Mouse (Mus musculus) limb, embryonic 11.5 days (tissue): Measurements from ENCODE around the gene Pde6c. TPM values are rescaled to one million over a fixed set of nuclear protein-coding genes. Genes with fewer than 3 reads are reported as not detected.
A peak's percentile ranks its signal among the peaks of the same experiment; 100 is the strongest.

Source experiments
- ATAC-seq: fragments of 200-750 bp; cut with Nextera tagmentation; 2 replicates; pipeline ENCODE4 v1.8.0; 2017; ENCODE audit warnings: low read depth; ENCODE audit not compliant: insufficient number of reproducible peaks, low FRiP score, low TSS enrichment
- DNase-seq: peaks from one replicate; pipeline ENCODE4 v3.0.0-alpha.2; 2015; ENCODE audit warnings: low spot score
- H3K27ac ChIP-seq: fragments of 300-500 bp; sonication (generic); replicated peaks from 2 replicates; pipeline ENCODE4 v1.5.1; 2014; ENCODE audit warnings: low read depth, mild to moderate bottlenecking, low read length
- H3K27me3 ChIP-seq: fragments of 300-500 bp; sonication (generic); 2 replicates; pipeline ENCODE4 v1.6.1; 2014; ENCODE audit warnings: mild to moderate bottlenecking, low read length, mixed read lengths; ENCODE audit not compliant: control insufficient read depth, insufficient read depth
- H3K36me3 ChIP-seq: fragments of 300-500 bp; sonication (generic); 2 replicates; pipeline ENCODE4 v1.6.1; 2014; ENCODE audit warnings: mild to moderate bottlenecking, low read length, moderate library complexity, mixed read lengths; ENCODE audit not compliant: control insufficient read depth, insufficient read depth
- H3K4me1 ChIP-seq: fragments of 300-500 bp; sonication (generic); 2 replicates; pipeline ENCODE4 v1.6.1; 2014; ENCODE audit warnings: low read length, mixed read lengths; ENCODE audit not compliant: control insufficient read depth, insufficient read depth
- H3K4me2 ChIP-seq: fragments of 300-500 bp; sonication (generic); 2 replicates; pipeline ENCODE4 v1.6.1; 2014; ENCODE audit warnings: low read depth, mild to moderate bottlenecking, moderate library complexity; ENCODE audit not compliant: severe bottlenecking
- H3K4me3 ChIP-seq: fragments of 300-500 bp; sonication (generic); 2 replicates; pipeline ENCODE4 v1.5.1; 2014; ENCODE audit warnings: low read depth, low read length
- H3K9ac ChIP-seq: fragments of 300-500 bp; sonication (generic); 2 replicates; pipeline ENCODE4 v1.6.1; 2014; ENCODE audit warnings: mild to moderate bottlenecking, low read length
- H3K9me3 ChIP-seq: fragments of 300-500 bp; sonication (generic); 2 replicates; pipeline ENCODE4 v1.6.1; 2016; ENCODE audit warnings: low read length; ENCODE audit not compliant: control insufficient read depth
- WGBS: fragments of 180-500 bp; shearing (Covaris S2); extraction: QIAGEN DNeasy Blood & Tissue Kit; methylation state at CpG from one replicate; pipeline ENCODE4 v1.1.7; 2014; 5-methylcytosine and 5-hydroxymethylcytosine counted together
- polyA plus RNA-seq: library from polyadenylated mRNA; unstranded; fragments of >200 nt; fragmentation: Nextera tagmentation; extraction: Ambion mirVana; gene quantifications from 2 replicates; pipeline ENCODE4 v1.2.1, GENCODE M21; 2014

Pde6c gene
- polyA plus RNA-seq, 1 experiment from 2014 or later = 0.09 TPM

GRCm38 (mm10) chr19:38223356-38223904 lies 90.8 kb downstream of the Pde6c start:
- Histone ChIP-seq H3K9ac (peak overlapping the region; percentile 70), H3K9me3 (no peaks in the 10 kb centered on the region), H3K4me2 (peak overlapping the region; percentile 66), H3K36me3 (peaks cover under 1% of the 10 kb centered on the region; the same call in 1 of the 2 replicates), H3K27me3 (no peaks in the 10 kb centered on the region), H3K4me1 (peaks cover 3% of the 10 kb centered on the region; the same call in 1 of the 2 replicates), H3K4me3 (peak overlapping the region; percentile 72), H3K27ac (no peak overlapping the region; the same call in 1 of the 2 replicates)
- no peak for ATAC-seq
- DNase-seq = no peak
- WGBS = 14% methylated on average over 12 of the region's 12 CpGs

GRCm38 (mm10) chr19:38223905-38224684 lies 91.5 kb downstream of the Pde6c start, which contains the start of gene Fra10ac1:
Gene Fra10ac1, minus strand, starts transcription at chr19:38224156.
- Histone ChIP-seq H3K9me3 (no peaks in the 10 kb centered on the region), H3K4me3 (peak within 1 kb of the TSS; percentile 72), H3K4me1 (peaks cover 3% of the 10 kb centered on the region; the same call in 1 of the 2 replicates), H3K4me2 (peak within 1 kb of the TSS; percentile 66), H3K27me3 (no peaks in the 10 kb centered on the region), H3K9ac (peak within 1 kb of the TSS; percentile 70), H3K27ac (peak within 1 kb of the TSS; percentile 57), H3K36me3 (no peaks in the 10 kb centered on the region)
- ATAC-seq = peak; percentile 92
- 0% methylated on average over 49 of the region's 49 CpGs for WGBS
- peak; percentile 95 for DNase-seq

- no peaks in the 10 kb centered on the region for H3K36me3 ChIP-seq
- peak overlapping the region; percentile 66 for H3K4me2 ChIP-seq
- H3K9me3 ChIP-seq = no peaks in the 10 kb centered on the region
- DNase-seq = no peak
- peaks cover 3% of the 10 kb centered on the region; the same call in 1 of the 2 replicates for H3K4me1 ChIP-seq
- H3K4me3 ChIP-seq = peak overlapping the region; percentile 72
- H3K27ac ChIP-seq = peak overlapping the region; percentile 57; the same call in 1 of the 2 replicates
- H3K9ac ChIP-seq = peak overlapping the region; percentile 70
- ATAC-seq = no peak
- WGBS = 18% methylated on average over 9 of the region's 9 CpGs
- no peaks in the 10 kb centered on the region for H3K27me3 ChIP-seq
These were observed 92.1 kb downstream of the Pde6c start for GRCm38 (mm10) chr19:38224685-38225060.

GRCm38 (mm10) chr19:38228699-38229098 lies 96.1 kb downstream of the Pde6c start:
- 59% methylated on average over 2 of the region's 2 CpGs for WGBS
- ATAC-seq = no peak

GRCm38 (mm10) chr19:38232087-38232486 lies 99.5 kb downstream of the Pde6c start:
- H3K27ac ChIP-seq = no peak overlapping the region
- no peaks in the 10 kb centered on the region for H3K27me3 ChIP-seq
- DNase-seq (no peak), ATAC-seq (no peak)
- H3K4me3 ChIP-seq = no peak overlapping the region
- H3K9ac ChIP-seq = no peak overlapping the region
- no peaks in the 10 kb centered on the region for H3K4me1 ChIP-seq
- no peaks in the 10 kb centered on the region for H3K36me3 ChIP-seq
- WGBS = 31% methylated on average over 8 of the region's 8 CpGs
- no peaks in the 10 kb centered on the region for H3K9me3 ChIP-seq
- no peak overlapping the region for H3K4me2 ChIP-seq

More at GRCm38 (mm10) chr19:38228699-38229098, 96.1 kb downstream of the Pde6c start:
- no peak overlapping the region for H3K4me2 ChIP-seq
- no peaks in the 10 kb centered on the region for H3K9me3 ChIP-seq
- no peak overlapping the region for H3K27ac ChIP-seq
- no peak overlapping the region for H3K4me3 ChIP-seq
- H3K36me3 ChIP-seq = no peaks in the 10 kb centered on the region
- DNase-seq = no peak
- H3K4me1 ChIP-seq = no peaks in the 10 kb centered on the region
- no peak overlapping the region for H3K9ac ChIP-seq
- no peaks in the 10 kb centered on the region for H3K27me3 ChIP-seq

GRCm38 (mm10) chr19:38232516-38232915 lies 99.9 kb downstream of the Pde6c start:
- no peak for ATAC-seq
- Histone ChIP-seq H3K9me3 (no peaks in the 10 kb centered on the region), H3K4me2 (no peak overlapping the region), H3K4me3 (no peak overlapping the region), H3K9ac (no peak overlapping the region), H3K36me3 (no peaks in the 10 kb centered on the region), H3K27ac (no peak overlapping the region), H3K27me3 (no peaks in the 10 kb centered on the region), H3K4me1 (no peaks in the 10 kb centered on the region)
- DNase-seq = no peak
- 9% methylated on average over 4 of the region's 4 CpGs for WGBS

Other genes starting within 250 kb of the Pde6c start
- gene Myof, start 89.2 kb upstream of the Pde6c start, polyA plus RNA-seq = 3.1 and 4.0 TPM in 2 replicates
- gene Cep55, start 77.8 kb upstream of the Pde6c start, polyA plus RNA-seq = 34.9 and 38.9 TPM in 2 replicates
- gene Ffar4, start 35.7 kb upstream of the Pde6c start, polyA plus RNA-seq = 0.31 and 0.72 TPM in 2 replicates
- gene Rbp4, start 7.5 kb upstream of the Pde6c start, polyA plus RNA-seq = 4.2 and 6.1 TPM in 2 replicates
- gene Fra10ac1, start 91.4 kb downstream of the Pde6c start, polyA plus RNA-seq = 48.2 and 48.7 TPM in 2 replicates
- 0.30 and 0.69 TPM in 2 replicates for gene Lgi1, start 131.8 kb downstream of the Pde6c start, polyA plus RNA-seq